Mouse (Mus musculus) right cerebral cortex, adult 18-20 months (tissue): ENCODE data around the gene Ank.

Experiments used
- DNase-seq: peaks from one replicate; pipeline ENCODE4 v3.0.0; 2022; ENCODE audit warnings: mixed read lengths

The Ank gene

DNA sequence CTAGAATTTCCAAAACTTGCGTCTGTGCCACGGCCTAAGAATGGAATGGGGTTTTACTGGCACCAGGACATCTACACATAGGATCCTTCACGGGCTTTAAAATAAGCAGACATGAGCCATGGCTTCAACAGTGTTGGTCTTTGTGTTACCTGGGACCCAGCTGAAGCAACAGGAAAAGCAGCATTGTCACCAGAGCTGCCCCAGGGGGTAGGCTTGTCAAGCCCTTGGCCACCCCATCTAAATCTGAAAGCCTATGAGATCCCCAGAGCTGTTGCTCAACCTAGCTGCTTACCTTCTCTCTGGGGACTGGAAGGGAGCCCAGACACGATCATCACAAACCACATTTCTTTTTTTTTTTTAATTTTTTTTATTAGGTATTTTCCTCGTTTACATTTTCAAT, 31.6 kb downstream of the Ank start:
- DNase-seq, result no peak

DNA sequence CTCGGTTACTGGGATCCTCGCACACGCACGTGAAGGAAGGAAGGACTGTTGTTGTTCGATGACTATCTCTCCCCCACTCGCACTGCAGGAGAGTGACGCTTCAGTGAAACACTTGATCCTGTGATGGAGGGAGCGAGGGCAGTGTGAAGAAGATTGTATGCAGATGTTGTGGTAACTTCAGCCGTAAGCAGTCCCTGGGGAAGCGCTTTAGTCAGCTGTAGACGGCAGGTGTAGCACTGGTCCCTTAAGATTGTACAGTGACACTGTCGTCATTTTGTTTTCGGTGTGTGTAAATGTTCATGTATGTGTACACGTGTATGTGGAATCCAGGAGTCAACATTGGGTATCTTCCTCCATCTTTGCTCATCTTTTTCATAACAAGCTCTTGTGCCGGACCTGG, 33.9 kb downstream of the Ank start:
- DNase-seq, result no peak

DNA sequence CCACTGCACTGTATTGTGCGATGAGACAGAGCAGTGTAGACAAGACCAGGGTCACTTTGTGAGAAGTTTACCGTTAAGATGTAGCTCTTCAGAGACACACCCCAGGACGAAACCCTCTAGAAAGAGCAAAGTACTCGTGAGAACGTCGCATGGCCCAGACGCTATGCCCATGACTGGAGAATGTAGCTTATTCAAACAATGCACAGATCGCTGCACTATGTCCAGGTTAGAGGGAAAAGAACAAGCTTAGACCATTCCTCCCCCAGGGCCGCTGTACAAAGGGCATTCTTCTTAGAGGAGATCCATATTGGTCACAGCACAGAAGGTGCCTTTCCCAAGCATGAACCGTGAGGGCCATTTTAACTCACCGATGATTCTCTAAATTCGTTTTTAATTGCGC, 35.9 kb downstream of the Ank start:
- no peak for DNase-seq

DNA sequence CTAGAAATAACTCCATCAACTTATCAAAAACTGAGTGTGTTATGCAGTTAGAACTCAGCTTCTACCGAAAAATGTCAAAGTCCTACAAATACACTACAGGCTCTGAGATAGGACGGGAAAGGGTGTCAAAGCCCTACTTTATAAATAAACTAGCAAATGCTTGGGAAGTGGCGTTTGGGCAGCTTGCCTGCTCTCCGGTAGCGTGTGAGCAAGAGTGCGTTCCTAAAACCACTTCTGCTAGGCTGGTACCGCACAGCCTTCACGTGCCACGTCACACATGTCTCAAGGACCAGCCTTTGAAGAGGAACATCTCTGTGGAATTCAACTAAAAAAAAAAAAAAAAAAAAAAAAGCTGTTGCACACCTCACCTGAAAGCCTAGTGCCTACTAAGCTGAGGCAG, 36.7 kb downstream of the Ank start:
- peak; percentile 67 for DNase-seq

DNA sequence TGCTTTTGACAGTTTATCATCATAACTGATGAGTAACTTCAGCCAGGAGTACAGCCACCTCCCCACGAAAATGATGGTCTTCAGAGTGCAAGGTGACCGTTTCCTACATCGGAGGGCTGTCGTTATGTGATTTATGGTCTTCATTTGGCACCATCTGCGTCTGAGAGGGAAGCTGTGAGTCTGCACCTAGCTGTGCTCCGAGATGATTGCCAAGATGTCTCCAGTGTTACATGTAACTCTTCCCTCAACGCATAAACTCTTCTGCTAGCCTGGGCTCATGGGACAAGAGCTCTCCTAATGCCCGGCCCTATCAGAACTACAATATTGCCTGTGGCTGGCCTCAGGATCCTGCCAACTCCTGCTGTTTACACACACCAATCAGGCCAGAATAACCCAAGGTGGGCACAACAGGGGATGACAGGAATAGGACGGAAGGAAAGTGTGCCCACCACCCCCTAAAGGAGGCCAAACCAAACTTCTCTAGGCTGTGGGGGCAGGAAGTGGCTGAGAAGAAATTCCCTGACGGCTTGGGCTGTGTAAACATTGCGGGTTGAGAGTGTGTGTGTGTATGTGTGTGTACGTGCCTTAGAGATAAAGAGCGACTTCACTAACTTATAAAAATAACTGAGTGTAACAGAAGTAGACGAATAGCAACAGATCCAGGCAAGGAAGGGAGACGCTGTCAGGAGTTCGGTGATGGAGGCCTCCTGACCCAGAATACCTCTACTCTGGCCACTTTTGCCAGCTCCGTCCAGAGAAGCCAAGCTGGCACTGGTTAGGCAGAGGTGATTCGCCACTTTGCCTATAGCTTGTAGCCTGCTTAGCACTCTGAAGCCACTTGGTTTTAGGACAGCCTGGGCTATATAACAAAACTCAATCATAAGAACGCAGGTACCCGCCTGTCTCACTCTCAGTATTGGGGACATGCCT, 37.6 kb downstream of the Ank start:
- no peak for DNase-seq

DNA sequence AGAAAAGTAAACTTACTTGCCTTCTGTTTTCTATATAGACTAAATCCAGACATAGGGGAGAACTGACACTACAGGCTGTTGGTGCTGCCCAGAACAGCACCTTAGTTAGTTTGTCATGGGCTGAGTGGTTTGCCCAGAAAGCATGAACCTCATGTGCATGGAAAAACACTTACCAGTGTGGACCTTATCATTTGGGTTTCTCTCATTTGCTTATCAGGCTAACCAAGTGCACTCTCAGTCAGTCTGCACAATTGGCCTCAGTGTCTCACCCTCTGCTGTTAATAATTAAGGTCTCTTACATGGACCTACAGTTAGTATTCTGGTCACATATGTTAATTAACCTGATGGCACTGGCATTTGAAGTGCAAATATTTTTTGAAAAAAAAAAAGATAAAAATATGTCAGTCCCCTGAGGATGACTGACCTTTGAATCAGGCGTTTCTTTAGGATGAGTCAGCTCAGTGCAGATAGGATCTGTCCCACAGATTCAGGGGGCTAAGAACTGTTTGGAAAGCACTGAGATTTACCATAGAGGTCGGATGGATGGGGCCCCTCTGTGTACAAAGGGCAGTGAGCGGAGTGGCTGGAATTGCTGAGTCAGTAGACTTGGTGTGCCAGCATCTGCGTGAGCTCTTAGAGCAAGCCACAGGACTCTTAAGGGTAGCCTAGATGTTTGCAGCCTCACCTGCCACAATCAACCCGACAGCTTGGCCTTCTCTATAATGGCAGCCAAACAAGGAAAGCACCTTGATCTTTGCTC, 39.8 kb downstream of the Ank start:
- DNase-seq, result no peak

DNA sequence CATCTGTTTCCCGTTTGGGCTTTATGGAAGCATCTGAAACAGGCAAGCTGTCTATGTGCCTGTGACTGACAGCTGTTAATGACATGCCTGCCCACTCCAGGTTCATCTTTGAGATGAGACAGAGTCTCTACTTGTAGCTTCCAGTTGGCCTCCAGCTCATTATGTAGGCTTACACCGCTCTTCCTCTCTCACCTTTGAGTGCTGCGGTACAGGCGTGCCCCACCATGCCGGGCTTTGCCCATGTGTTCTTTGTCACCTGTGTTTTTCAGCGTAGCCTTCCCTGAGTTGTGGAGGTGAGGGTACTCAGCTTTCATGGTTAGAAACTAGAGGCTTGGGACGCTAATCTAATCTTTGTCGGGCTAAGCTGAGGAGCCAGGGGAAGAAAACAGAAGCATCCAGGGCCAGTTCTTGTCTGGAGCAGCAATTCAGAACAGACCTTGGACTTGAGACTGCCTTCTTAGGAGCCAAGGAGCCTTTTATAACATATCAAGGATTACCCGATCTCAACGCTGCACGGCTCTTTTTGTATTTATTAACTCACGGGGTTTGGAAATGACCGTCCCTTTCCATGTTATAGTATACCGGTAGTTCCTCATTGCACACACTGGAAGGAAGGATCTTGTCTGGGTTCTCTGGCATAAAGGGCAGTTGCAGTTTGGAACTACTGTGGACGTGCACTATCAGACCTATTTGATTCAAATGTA, 40.6 kb downstream of the Ank start:
- no peak for DNase-seq

DNA sequence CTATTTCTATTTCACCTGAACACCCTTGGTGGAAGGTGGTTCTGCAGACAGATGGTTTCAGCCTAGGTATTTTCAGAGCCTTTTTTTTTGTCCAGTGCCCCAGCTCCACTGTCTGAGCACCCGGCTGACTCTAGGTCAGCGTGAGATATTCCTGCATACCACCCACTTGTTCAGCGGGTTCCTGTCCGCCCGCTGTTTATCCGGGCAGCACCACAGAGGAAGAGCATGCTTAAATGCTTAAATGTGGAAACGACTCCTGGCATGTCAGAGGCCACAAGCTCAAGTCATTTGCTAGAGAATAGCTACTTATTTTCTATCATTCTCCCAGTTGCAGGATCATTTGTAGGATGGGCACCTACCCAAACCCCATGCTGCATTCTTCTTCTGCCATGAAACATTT, 41.7 kb downstream of the Ank start:
- no peak for DNase-seq

DNA sequence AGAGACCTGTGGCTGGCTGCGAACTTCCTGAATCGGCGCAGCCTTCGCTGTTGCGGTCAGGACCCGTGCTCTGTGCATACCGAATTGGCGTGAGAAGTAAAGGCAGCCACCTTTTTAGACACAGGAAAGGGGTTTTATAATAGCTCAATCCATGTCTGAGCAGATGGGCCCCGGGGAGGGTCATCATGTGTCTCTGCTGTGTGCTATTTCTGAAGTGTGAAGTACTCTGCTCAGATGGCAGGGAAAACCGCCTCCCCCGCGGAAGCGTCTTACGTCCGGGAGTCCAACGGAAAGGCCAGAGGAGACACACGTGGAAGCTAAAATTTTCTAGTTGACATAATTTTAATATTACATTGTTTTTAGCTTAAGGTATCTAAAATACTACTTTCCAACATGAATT, 42.5 kb downstream of the Ank start:
- peak; percentile 74 for DNase-seq

DNA sequence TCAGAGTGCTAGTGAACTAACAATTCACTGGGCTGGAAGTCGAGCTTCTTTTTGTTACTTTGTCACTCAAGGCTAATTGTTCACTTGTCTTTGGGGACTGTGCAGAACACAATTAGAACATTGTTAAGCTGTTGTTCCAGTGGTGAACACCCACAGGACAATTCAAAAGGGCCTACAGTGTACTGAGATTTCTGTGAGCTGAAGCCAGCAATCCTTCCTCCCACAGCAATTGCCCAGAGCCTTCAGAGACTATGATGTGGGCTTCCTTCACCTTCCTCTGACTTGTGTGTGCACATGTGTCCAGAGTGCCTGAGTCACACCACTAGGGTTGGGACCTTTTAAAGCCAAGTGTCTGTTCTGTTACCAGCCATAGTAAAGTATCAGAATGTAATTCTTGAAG, 50.5 kb downstream of the Ank start:
- no peak for DNase-seq

DNA sequence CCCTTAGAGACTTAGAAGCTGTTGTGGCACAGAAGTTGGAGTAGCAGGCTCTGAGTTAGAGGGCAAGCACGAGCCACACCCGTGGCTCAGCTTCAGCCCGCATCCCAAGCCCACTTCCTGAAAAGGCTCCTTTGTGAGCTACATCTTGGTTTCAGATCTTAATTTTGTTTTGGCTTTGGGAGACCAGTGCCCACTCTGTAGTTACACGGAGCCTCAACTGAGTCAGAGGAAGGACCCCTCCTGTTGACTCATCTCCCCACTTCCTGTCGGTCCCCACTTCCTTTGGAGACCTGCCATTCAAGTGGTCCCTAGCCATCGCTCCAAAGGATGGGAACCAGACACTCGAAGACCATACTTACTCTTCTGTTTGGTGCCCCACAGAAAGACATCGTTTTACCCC, 51.5 kb downstream of the Ank start:
- DNase-seq, result no peak

DNA sequence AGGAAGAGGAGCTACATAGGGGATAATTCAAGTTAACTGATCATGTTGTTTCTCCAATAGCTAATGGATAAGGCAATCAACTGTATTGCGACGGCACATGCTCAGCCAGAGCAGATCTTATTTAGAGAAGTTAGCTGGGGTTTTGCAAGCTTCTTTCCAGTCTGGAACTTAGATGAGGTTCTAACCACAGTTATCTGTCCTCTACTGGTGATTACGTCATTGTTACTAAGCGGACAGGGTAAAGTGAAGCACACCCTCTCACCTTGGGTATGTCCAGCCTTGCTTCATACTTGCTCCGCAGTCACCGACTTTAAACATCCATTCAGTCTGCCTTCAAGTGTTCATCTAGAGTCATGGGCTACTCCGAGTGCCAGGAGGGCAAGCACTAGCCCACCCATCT, 53.4 kb downstream of the Ank start:
- DNase-seq, result no peak

DNA sequence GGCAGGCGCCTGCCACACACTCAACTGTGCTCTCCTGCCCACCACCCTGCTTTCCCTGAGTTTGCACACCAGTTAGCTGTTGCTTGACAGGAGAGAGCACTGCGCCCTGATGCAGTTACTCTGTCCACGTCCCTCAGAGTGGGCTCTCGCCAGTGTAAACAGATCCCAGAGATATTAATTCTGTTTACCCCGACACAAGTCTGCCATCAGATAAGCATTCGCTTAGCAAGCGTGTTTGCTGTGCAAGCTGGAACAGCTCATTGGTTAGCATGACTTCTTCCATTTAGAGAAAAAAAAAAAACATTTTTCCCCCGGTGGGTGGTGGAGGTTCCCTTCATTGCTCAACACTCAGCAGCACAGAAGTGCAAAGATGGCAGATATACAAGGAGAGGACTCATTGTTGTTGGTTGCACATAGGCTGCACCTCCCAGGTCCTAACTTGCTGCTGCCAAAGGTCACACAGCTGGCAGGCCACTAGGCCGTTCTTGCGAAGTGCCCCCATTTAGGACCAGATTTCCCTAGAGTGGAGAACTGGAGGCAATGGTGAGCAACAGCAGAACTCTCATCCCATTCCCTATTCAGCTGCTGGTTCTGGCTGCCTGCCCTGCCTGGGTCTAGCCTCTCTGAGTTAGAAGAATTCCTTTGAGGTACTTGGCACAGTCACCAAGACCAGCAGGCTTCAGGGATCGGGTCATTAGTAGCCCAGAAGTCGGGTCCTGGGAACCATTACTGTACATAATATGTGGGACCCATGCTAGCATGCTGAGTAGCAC, 58.9 kb downstream of the Ank start:
- DNase-seq, result no peak

DNA sequence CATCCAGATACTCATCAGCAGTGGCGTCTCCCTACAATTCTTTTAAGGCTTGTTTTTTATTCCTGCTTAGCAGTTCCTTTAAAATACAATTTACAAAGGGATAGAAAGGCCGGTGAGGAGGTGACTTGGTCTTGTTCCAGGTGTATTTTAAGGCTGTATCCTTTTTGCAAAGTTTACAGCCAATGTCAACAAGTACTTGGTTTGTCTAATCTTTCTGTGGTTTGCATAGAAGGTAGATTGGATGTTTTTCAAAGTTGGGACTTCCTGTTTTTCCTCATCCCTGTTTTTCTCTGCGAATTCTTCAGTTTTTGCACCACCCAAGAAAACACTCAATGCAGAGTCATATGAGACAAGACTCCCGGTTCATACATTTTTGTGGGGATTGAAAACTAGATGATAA, 62.4 kb downstream of the Ank start:
- no peak for DNase-seq

DNA sequence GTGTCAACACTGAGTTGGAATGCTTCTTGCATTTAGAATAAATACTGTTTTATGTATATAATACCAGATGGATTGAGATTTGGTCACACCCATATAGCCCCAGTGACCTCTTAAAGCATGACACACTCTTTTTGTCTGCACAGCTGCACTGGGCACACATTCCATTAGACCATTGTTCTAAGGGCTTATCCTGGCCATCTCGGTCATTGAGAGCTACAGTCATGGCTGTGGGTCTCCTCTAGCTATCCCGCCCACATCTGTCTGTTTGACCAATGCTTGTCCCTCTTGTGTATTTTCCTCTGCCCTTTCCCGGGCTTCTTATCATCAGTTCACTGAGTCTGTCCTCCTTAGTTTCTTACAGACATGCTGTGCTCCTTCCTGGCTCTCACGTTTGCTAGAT, 63.5 kb downstream of the Ank start:
- DNase-seq, result no peak

DNA sequence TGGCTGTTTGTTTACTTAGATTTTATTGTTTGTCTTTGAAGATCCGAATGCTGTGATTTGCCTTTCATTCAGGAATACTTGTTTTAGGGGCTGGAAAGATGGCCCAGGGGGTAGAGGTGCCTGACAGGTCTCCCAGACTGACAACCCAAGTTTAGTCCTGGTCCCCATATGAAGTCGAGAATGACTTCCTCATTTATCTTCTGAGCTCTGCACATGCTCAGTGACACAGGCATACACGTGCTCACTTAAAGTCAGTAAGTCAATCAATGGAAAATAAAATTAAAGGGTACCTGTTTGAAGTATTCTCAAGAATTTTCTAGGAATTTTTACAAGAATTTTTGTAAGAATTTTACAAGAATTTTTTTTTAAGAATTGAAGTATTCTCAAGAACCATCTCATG, 66.6 kb downstream of the Ank start:
- no peak for DNase-seq

DNA sequence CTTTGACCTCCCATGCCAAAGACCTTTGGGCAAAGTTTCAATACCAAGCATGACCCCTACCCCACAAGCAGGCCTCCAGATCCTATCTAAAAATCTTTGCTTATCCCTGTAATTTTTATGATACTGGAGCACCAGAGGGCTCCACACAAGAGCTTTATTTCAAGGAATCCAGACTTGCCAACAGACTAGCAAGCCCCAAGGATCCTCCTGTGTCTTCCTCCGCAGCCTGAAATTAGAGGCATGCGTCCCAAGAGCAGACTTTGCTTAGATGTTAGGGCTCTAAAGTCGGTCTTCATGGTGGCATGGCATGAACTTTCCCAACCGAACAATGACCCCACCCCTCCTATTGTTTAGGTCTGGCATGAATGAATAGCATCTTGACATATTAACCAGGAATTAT, 69.2 kb downstream of the Ank start:
- DNase-seq, result no peak

DNA sequence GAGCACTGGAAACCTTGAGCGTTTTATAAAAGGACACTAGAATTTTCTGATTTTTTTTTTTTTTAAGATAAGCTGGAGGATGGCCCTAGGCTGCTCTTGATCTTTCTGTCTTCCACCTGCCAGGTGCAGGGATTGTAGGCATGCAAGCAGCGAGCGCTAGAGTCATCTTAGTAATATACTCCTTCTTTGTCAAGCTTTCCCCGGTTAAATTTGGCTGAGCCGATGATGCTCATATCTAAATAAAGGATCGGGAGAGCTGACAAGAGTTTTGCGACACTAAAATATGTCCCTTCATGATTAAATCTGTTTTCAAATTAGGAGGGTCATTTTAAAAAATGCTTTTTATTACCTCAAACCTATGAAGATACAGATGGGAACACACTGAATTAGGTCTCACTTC, 69.7 kb downstream of the Ank start:
- peak; percentile 58 for DNase-seq

DNA sequence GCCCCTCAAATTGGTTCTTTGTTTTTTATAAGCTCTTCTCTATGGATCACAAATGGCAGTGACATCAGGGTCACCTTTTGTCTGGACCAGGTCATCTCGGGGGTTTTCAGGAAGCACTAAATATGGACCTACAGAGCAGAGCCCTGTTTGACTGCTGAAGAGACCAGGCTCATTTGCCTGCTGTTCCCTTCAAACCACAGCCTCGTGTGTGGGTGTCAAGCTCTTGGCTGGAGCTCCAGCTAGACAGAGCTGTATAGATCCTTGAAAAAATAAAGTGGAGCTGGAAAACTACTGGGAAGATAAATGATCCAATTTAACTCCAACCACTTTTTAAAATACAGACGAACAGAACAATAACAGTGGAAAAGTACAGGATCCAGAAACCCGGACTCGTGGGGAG, 70.3 kb downstream of the Ank start:
- peak; percentile 86 for DNase-seq

DNA sequence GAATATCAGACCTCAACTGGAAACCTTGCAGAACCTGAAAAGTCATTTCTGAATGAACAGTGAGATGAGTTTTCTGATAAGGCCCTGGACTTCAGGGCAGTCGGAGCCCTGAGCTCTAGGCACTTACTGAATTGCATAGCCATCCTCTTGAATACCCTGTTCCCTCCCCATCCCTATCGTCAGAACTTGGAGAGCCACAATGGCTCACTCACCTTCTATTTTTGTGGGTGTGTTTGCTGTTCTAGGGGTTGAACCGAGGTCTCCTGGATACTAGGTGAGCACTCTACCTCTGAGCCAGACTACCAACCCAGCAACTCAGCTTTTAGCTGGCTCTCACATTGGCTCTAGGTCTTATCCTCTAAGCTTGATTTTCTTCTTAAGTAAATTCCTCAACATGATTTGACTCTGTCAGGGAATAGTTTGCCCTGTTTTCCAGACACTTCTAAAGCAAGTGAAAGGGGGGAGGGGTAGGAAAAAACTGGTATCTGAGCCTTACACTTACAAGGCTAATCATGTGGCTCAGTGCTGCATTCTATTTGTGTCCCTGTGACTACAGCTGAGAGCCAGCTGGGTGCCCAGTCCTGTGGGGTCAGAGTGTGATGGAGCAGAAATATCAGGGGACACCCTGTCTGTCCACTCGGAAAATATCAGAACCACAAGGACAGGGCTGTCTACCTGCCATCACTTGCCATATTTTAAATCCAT, 71.2 kb downstream of the Ank start:
- DNase-seq, result no peak

DNA sequence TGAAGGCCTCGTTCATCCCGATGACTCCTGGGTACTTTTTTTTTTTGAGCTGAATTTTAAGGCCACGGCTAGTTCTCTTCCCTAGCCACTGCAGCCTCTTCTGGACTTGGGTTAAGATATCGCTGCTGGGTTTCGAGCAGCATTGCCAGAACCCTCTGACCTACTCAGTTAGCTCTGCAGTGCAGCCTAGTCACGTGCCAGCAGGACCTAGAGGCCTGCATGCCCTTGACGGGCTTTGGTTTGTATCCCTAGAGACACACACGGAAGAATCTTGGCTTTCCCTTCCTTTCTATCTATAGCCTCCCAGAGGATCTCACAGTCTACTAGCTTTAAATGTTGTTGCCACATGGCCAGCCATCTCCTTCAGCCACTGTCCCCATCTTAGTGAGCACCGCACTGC, 73.3 kb downstream of the Ank start:
- no peak for DNase-seq

DNA sequence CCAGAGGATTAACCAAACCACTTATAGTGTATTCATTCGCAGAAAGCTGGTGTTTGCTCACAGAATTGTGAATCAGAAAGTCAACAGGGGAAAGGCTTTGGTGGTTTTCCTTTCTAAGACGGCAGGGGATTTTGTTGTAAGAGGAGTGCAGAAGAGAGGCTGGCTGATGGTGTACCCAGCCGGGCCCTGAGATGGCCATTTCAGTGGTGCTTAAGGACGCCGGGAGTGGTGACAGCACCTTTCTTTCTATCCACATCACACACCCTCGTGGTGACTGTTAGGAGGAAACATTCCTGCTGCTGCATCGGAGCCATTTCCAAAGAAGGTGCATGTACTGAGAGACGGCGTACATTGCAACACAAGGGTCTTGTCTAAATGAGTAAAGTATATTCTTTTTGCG, 78.7 kb downstream of the Ank start:
- no peak for DNase-seq
